Comparison of ENCODE assay signal across 14 mouse cellular contexts in the genomic region with DNA sequence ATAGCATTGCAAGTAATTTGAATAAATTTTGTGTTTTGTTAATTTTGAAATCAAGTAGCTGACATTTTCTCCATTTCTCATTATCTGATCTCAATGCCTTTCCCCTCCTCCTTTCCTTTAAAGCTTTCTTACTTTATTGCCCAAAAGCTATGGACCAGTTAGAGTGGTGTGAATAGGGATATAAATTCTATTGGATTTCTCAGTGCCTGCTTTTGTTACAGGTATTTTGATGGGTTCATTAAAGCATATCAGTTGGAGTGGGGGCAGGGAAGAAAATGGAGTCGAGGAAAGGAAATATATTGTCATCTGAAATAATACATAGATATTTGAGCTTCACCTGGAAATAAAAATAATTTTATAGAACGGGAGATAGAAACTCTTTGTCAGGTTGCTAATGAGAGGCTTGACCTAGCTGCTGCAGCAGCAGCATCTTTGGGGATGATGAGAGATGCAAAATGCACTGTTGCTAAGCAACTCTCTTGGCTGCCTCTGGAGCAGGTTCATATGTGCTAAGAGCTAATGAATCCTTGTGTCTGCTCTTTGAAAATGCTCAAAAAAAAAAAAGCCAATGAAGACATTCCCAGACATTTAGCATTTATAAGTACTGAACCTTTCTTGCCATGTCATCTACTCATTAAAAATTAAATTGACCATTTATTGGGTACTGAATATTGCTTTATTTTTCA.
DNase-seq lines count a peak whose midpoint lies in the region; ATAC-seq lines count a peak whose summit lies in the region.
"Had no signal": no experiment of that assay in that cellular context is flagged by ENCODE, and none has a peak within 500 bp of the region (broad histone marks: within the 10 kb centered on the region; RNA-seq: fewer than 3 reads in every experiment).

No protein-coding gene starts in this region.

- no peak overlapping the region for H3K4me2 ChIP-seq in hindbrain, embryonic 11.5 days (replicated peaks; ENCODE audit: low read depth, low read length)
- no peak overlapping the region for H3K4me2 ChIP-seq in midbrain, embryonic 13.5 days (replicated peaks)
- H3K4me2 ChIP-seq: heart, embryonic 11.5 days had no signal

- 72% methylated on average over 2 of the region's 2 CpGs for WGBS in hindbrain, embryonic 11.5 days
- WGBS in hindbrain, embryonic 10.5 days, result 86% methylated on average over 2 of the region's 2 CpGs
- 43% methylated on average over 2 of the region's 2 CpGs for WGBS in midbrain, embryonic 13.5 days

- no peak overlapping the region for H3K9ac ChIP-seq in hindbrain, embryonic 11.5 days (ENCODE audit: low read depth, low read length)
- no peak overlapping the region for H3K9ac ChIP-seq in midbrain, embryonic 13.5 days (replicated peaks)

- no peak for DNase-seq in hindbrain, embryonic 11.5 days (ENCODE audit: low spot score)
- no peak for DNase-seq in hindbrain, embryonic 10.5 days (ENCODE audit: low spot score)
- DNase-seq in right cerebral cortex, postnatal 10 days (ENCODE audit: low spot score in 2 of 2), result peak; percentile 39 to 70
- DNase-seq in right cerebral cortex, postnatal 36 days (ENCODE audit: low spot score in 2 of 2), result no peak
- no peak for DNase-seq in ovary, postnatal 10 days (ENCODE audit: low spot score)
- no peak for DNase-seq in embryo, embryonic 10 days (ENCODE audit: low spot score)
- no peak for DNase-seq in gastrocnemius, postnatal 4 days (ENCODE audit: low spot score in 2 of 2)
- DNase-seq: adrenal gland, postnatal 25 days; B cell, adult 2 months; cerebellum, adult 11 months; embryo, embryonic 11 days had no signal

- H3K4me3 ChIP-seq in hindbrain, embryonic 11.5 days (ENCODE audit: low read depth, low read length), result no peak overlapping the region
- no peak overlapping the region for H3K4me3 ChIP-seq in hindbrain, embryonic 10.5 days
- no peak overlapping the region for H3K4me3 ChIP-seq in midbrain, embryonic 13.5 days (replicated peaks)

- H3K4me1 ChIP-seq in hindbrain, embryonic 11.5 days (replicated peaks; ENCODE audit: control insufficient read depth, insufficient read depth, low read length), result no peaks in the 10 kb centered on the region
- 0 out of 2 replicates have a peak, but pooled peaks cover 4% of the 10 kb centered on the region for H3K4me1 ChIP-seq in hindbrain, embryonic 10.5 days (replicated peaks)
- peaks cover 26% of the 10 kb centered on the region for H3K4me1 ChIP-seq in midbrain, embryonic 13.5 days (replicated peaks)

- 0 out of 2 replicates have a peak, but pooled peaks have one; percentile 53 for ATAC-seq in hindbrain, embryonic 11.5 days (ENCODE audit: low FRiP score)
- peak; percentile 93 for ATAC-seq in midbrain, embryonic 13.5 days

- H3K36me3 ChIP-seq in hindbrain, embryonic 11.5 days (ENCODE audit: control insufficient read depth, insufficient read depth, low read length), result no peaks in the 10 kb centered on the region
- no peaks in the 10 kb centered on the region for H3K36me3 ChIP-seq in hindbrain, embryonic 10.5 days
- no peaks in the 10 kb centered on the region for H3K36me3 ChIP-seq in midbrain, embryonic 13.5 days

- no peaks in the 10 kb centered on the region for H3K27me3 ChIP-seq in hindbrain, embryonic 11.5 days (ENCODE audit: control insufficient read depth, insufficient read depth, low read length)
- H3K27me3 ChIP-seq in hindbrain, embryonic 10.5 days (ENCODE audit: insufficient read depth, poor library complexity, severe bottlenecking), result no peaks in the 10 kb centered on the region
- no peaks in the 10 kb centered on the region for H3K27me3 ChIP-seq in midbrain, embryonic 13.5 days

- H3K9me3 ChIP-seq in hindbrain, embryonic 11.5 days (ENCODE audit: control insufficient read depth, low read length), result no peaks in the 10 kb centered on the region
- H3K9me3 ChIP-seq in hindbrain, embryonic 10.5 days, result no peaks in the 10 kb centered on the region
- H3K9me3 ChIP-seq in midbrain, embryonic 13.5 days, result no peaks in the 10 kb centered on the region
- H3K9me3 ChIP-seq: G1E had no signal

- H3K27ac ChIP-seq in hindbrain, embryonic 11.5 days (ENCODE audit: low read depth, low read length), result no peak overlapping the region
- no peak overlapping the region for H3K27ac ChIP-seq in hindbrain, embryonic 10.5 days
- H3K27ac ChIP-seq in midbrain, embryonic 13.5 days, result peak overlapping the region; percentile 86

Comparison
In these comparisons a context has a peak if more than half of its experiments do, and no peak if none do; other contexts are left out.
1. DNase-seq: peak in right cerebral cortex, postnatal 10 days (2 of 2); none in hindbrain, embryonic 11.5 days (single experiment), hindbrain, embryonic 10.5 days (single experiment), right cerebral cortex, postnatal 36 days (0 of 2), ovary, postnatal 10 days (single experiment), embryo, embryonic 10 days (single experiment) and gastrocnemius, postnatal 4 days (0 of 2).